Mouse (Mus musculus) hindbrain, embryonic 16.5 days (tissue): ENCODE measurements around the gene Ranbp6. TPM values are rescaled to one million over a fixed set of nuclear protein-coding genes. Genes with fewer than 3 reads are reported as not detected.

Experiments used
- polyA plus RNA-seq: library from polyadenylated mRNA; unstranded; fragments of >200 nt; fragmentation: Nextera tagmentation; extraction: Ambion mirVana; gene quantifications from 2 replicates; pipeline ENCODE4 v1.2.1, GENCODE M21; 2015

Ranbp6 gene
- polyA plus RNA-seq, 1 experiment from 2014 or later, result 44.9 TPM

Other genes with a start within 250 kb of the Ranbp6 start
- 10.1 and 11.2 TPM in 2 replicates for gene Ermp1, start 164.6 kb downstream of the Ranbp6 start, polyA plus RNA-seq
- gene Mlana, start 115.2 kb downstream of the Ranbp6 start, polyA plus RNA-seq, result not detected in 2 replicates
- 5.2 and 5.6 TPM in 2 replicates for gene 9930021J03Rik, start 7.0 kb downstream of the Ranbp6 start, polyA plus RNA-seq
- gene Il33, start 112.1 kb upstream of the Ranbp6 start, polyA plus RNA-seq, result 4.3 and 7.2 TPM in 2 replicates
- not detected in 2 replicates for gene Trpd52l3, start 190.8 kb upstream of the Ranbp6 start, polyA plus RNA-seq
- gene Uhrf2, start 217.5 kb upstream of the Ranbp6 start, polyA plus RNA-seq, result 40.7 and 48.0 TPM in 2 replicates